Mouse (Mus musculus): ENCODE results near the gene Lacc1.
"Not testable (repeated sequence)": the region's sequence is repeated elsewhere in the genome, so short reads cannot be mapped to it uniquely, and the experiment has no call there.

DNA sequence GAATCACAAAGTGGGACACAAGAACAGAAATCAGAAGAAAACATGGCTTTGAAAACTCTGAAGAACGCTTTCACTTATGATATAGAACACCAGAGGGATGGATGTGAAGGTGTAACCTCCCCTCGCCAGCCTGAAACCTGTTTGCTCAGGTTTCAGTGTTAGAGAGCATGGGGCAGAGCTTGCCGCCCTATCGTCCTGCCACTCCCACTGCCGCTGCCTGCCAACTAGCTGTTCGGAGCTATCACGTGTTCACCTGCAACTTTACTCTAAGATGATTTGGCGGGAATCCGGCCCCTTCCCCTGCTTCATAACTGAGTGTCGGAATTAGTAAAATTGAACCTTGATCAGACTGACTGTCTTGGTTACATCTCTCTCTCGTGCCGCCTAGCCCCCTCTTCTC is 19.9 kb downstream of the Lacc1 start:
- TF ChIP-seq CTCF (IDR thresholded peaks at IDR 0.05; ENCODE audit: insufficient read depth, low read length); POLR2A (IDR thresholded peaks at IDR 0.05; ENCODE audit: borderline replicate concordance, extremely low read depth, low read depth, low read length): not testable (repeated sequence)

Data from lung, adult 2 months (tissue).